Mouse (Mus musculus): Measurements from ENCODE around the gene Dkc1. TPM values are rescaled to one million over a fixed set of nuclear protein-coding genes. Genes with fewer than 3 reads are reported as not detected.

Gene Dkc1
- total RNA-seq, 1 experiment from 2014 or later: 47.0 TPM

- peak; percentile 31 for DNase-seq
Measured at GRCm38 (mm10) chrX:75143124-75143555, 47.5 kb downstream of the Dkc1 start.

GRCm38 (mm10) chrX:75148414-75148813 lies 52.8 kb downstream of the Dkc1 start:
- no peak for DNase-seq

GRCm38 (mm10) chrX:75150304-75150703 lies 54.6 kb downstream of the Dkc1 start:
- no peak for DNase-seq

- DNase-seq: no peak
Measured at GRCm38 (mm10) chrX:75152249-75152648, 56.6 kb downstream of the Dkc1 start.

GRCm38 (mm10) chrX:75155576-75156243 lies 60.1 kb downstream of the Dkc1 start:
- DNase-seq: peak; percentile 49

Other genes with a start within 250 kb of the Dkc1 start
- gene Gab3, start 10.4 kb upstream of the Dkc1 start, total RNA-seq (2021): 1.8 and 2.8 TPM in 2 replicates
- gene Mpp1, start 35.2 kb downstream of the Dkc1 start, total RNA-seq (2021): 29.0 and 40.7 TPM in 2 replicates
- gene Smim9, start 67.9 kb downstream of the Dkc1 start, total RNA-seq (2021): not detected in 2 replicates

All from adrenal gland, postnatal 25 days (tissue).